Mouse (Mus musculus) neural tube, embryonic 13.5 days (tissue): Measurements from ENCODE around the gene Chst10. TPM values are rescaled to one million over a fixed set of nuclear protein-coding genes. Genes with fewer than 3 reads are reported as not detected.

ENCODE experiments used
- ATAC-seq: fragments of 200-750 bp; cut with Nextera tagmentation; 2 replicates; pipeline ENCODE4 v1.8.0; 2017; ENCODE audit warnings: low read depth, mild to moderate bottlenecking, moderate TSS enrichment, moderate library complexity
- H3K27ac ChIP-seq: fragments of 300-500 bp; sonication (generic); replicated peaks from 2 replicates; pipeline ENCODE4 v1.5.1; 2015; ENCODE audit warnings: moderate library complexity, mild to moderate bottlenecking, inconsistent platforms
- H3K27me3 ChIP-seq: fragments of 300-500 bp; sonication (generic); 2 replicates; pipeline ENCODE4 v1.6.1; 2015; ENCODE audit warnings: mild to moderate bottlenecking, inconsistent platforms
- H3K36me3 ChIP-seq: fragments of 300-500 bp; sonication (generic); 2 replicates; pipeline ENCODE4 v1.6.1; 2015; ENCODE audit warnings: mild to moderate bottlenecking, inconsistent platforms
- H3K4me1 ChIP-seq: fragments of 300-500 bp; sonication (generic); replicated peaks from 2 replicates; pipeline ENCODE4 v1.6.1; 2015; ENCODE audit warnings: inconsistent platforms
- H3K4me2 ChIP-seq: fragments of 300-500 bp; sonication (generic); 2 replicates; pipeline ENCODE4 v1.6.1; 2015; ENCODE audit warnings: inconsistent platforms, mild to moderate bottlenecking, moderate library complexity
- H3K4me3 ChIP-seq: fragments of 300-500 bp; sonication (generic); 2 replicates; pipeline ENCODE4 v1.5.1; 2015; ENCODE audit warnings: mild to moderate bottlenecking, inconsistent platforms
- H3K9ac ChIP-seq: fragments of 300-500 bp; sonication (generic); 2 replicates; pipeline ENCODE4 v1.6.1; 2015; ENCODE audit warnings: moderate library complexity, mild to moderate bottlenecking, inconsistent platforms
- H3K9me3 ChIP-seq: fragments of 300-500 bp; sonication (generic); 2 replicates; pipeline ENCODE4 v1.6.1; 2016; ENCODE audit warnings: inconsistent platforms
- WGBS: fragments of 180-500 bp; shearing (Covaris S2); methylation state at CpG from one replicate; pipeline ENCODE4 v1.1.7; 2015; 5-methylcytosine and 5-hydroxymethylcytosine counted together
- polyA plus RNA-seq: library from polyadenylated mRNA; unstranded; fragments of >200 nt; fragmentation: Nextera tagmentation; extraction: Ambion mirVana; gene quantifications from 2 replicates; pipeline ENCODE4 v1.2.1, GENCODE M21; 2015

The Chst10 gene
- 39.5 and 40.3 TPM in 2 replicates for polyA plus RNA-seq

DNA sequence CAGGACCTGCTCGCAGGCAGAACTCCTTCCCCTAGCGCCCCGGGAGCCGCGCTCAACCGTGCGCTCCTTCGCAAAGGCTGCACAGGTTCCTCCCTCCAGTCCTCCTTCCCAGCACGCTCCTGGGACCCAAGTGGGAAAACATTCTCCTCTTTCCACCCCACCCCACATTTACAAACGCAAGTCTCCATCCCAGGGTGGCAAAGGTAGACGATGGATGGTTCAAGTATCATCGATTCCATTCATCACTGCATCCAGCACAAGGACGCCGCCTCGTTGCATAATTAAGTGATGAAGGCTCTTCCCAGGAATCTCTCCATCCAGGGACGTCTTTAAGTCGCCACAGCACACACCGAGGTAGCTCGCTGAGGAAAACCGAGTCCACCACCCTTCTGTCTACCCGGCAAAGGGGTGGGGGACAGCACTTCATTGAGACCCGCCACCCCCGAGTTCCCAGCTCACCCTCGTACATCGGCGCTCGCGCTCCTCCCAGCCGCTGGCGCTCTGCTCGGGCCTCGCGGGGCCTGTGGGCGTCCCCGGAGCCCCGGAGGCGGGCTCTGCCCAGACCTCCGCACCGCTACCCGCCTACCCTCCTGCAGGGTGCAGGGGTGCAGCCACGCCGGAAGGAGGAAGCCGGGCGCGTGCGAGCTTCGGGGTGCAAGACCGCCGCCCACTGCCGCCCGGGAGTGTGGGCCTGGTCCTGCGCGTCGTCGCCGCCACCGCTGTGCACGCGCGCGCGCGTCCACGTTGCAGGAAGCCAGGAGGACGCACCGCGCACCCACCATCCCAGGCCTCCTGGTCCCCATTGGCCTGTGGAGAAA lies at the start of gene Chst10:
Gene Chst10 (minus strand): TSS at position 731 of the 818 bp plus-strand sequence.
- peak; percentile 93 for ATAC-seq
- Histone ChIP-seq H3K36me3 (peaks cover 4% of the 10 kb centered on the region; the same call in 1 of the 2 replicates), H3K9ac (peak within 1 kb of the TSS; percentile 87), H3K27me3 (peaks cover 5% of the 10 kb centered on the region; the same call in 1 of the 2 replicates), H3K4me3 (peak within 1 kb of the TSS; percentile 76), H3K4me2 (peak within 1 kb of the TSS; percentile 79), H3K4me1 (peaks cover 49% of the 10 kb centered on the region), H3K9me3 (no peaks in the 10 kb centered on the region), H3K27ac (peak within 1 kb of the TSS; percentile 93)
- WGBS, result under 1% methylated on average over 67 of the region's 67 CpGs

DNA sequence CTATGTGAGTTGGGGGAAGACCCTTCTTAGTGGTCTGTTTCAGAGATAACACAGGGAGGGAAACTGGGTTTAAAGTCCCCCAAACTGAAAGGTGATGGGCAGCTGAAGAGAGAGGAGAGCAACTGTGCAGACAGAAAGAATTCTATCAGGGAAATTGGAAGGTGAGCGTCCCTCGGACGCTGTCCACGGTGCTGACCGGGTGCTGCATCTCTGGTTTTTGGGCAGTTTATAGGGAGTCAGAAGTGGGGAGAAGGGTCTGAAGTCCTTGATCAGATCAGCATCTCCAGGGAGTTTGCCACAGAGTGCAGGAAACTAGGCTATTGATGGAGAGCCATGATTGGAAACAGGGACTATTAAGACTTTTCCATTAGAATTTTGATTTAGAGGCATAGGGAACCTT lies 41.6 kb upstream of the Chst10 start:
- Histone ChIP-seq H3K4me1 (no peaks in the 10 kb centered on the region), H3K9me3 (no peaks in the 10 kb centered on the region), H3K27ac (no peak overlapping the region), H3K9ac (no peak overlapping the region), H3K36me3 (no peaks in the 10 kb centered on the region), H3K27me3 (0 out of 2 replicates have a peak, but pooled peaks cover 6% of the 10 kb centered on the region), H3K4me2 (no peak overlapping the region), H3K4me3 (no peak overlapping the region)
- no peak for ATAC-seq
- 7% methylated on average over 5 of the region's 5 CpGs for WGBS

DNA sequence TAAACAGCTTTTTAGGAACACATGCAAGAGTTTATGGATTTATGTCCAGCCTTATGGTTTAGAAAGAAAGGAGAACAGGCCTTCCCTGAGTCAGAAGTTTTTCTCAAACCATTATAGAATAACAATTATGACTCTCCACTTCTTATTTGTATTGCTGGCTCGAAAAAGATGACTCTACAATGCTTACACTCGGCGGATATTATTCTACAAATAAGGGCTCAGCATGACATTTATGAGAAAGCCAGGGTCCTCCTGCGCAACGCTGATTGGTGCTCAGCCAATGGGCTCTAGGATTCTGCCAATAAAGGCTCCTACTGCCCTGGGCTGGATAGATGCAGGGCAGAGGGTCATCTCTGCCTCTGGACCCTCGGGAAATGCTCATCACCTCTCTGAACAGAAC lies 40.9 kb upstream of the Chst10 start, which contains the start of gene Nms:
Gene Nms (plus strand): TSS at position 301 of the 400 bp plus-strand sequence.
- ATAC-seq, result no peak
- no peak within 1 kb of the TSS for H3K9ac ChIP-seq
- H3K4me3 ChIP-seq, result no peak within 1 kb of the TSS
- no peaks in the 10 kb centered on the region for H3K4me1 ChIP-seq
- H3K27ac ChIP-seq, result no peak within 1 kb of the TSS
- 0 out of 2 replicates have a peak, but pooled peaks cover 6% of the 10 kb centered on the region for H3K27me3 ChIP-seq
- no peaks in the 10 kb centered on the region for H3K36me3 ChIP-seq
- no peak within 1 kb of the TSS for H3K4me2 ChIP-seq
- WGBS, result 60% methylated on average over 6 of the region's 6 CpGs
- no peaks in the 10 kb centered on the region for H3K9me3 ChIP-seq

DNA sequence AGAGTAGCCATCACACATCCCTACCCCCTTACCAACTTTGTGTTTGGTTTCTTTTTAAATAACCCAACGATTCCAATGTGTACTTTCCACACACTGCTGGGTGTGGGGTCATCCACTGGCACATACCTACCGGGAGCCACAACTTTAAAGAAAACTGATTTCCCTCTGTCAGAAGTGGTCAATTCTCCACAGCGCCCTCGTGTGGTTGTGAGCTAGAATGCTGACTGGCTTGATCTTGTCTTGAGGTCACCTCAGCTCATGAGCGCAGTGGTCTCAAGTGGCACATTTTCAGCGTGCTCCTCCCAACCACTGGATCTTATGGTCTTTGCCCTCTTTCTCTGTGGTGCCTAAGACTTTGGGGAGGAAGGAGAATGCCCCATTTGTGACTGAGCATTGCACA lies 38.8 kb upstream of the Chst10 start:
- H3K27me3 ChIP-seq, result 0 out of 2 replicates have a peak, but pooled peaks cover 10% of the 10 kb centered on the region

DNA sequence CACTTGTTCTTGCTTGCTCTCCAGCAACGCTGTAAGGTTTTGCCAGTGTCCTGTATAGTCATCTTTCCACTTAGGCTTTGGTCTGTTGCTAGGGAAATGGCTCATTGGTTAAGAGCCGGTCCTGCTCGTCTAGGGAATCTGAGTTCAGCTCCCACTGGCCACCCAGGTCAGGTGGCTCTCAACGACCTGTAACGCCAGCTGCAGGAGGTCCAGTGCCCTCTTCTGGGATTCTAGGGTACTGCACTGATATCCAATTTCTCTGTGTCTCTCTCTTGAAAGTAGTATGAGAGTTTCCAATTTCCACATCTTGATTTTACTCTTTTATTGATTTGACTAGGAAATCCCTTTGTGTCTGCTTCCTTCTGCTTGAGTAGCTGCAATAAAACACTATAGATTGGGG lies 36.7 kb upstream of the Chst10 start:
- 29% methylated on average over 5 of the region's 5 CpGs for WGBS
- H3K27ac ChIP-seq, result no peak overlapping the region
- no peaks in the 10 kb centered on the region for H3K9me3 ChIP-seq
- no peak overlapping the region for H3K9ac ChIP-seq
- H3K4me3 ChIP-seq, result no peak overlapping the region
- no peaks in the 10 kb centered on the region for H3K4me1 ChIP-seq
- ATAC-seq, result no peak
- H3K4me2 ChIP-seq, result no peak overlapping the region
- H3K27me3 ChIP-seq, result 0 out of 2 replicates have a peak, but pooled peaks cover 10% of the 10 kb centered on the region
- no peaks in the 10 kb centered on the region for H3K36me3 ChIP-seq

More for the DNA sequence above, 38.8 kb upstream of the Chst10 start:
- WGBS, result 22% methylated on average over 6 of the region's 6 CpGs
- Histone ChIP-seq H3K4me3 (no peak overlapping the region), H3K9ac (no peak overlapping the region), H3K4me1 (no peaks in the 10 kb centered on the region), H3K9me3 (no peaks in the 10 kb centered on the region), H3K4me2 (no peak overlapping the region), H3K27ac (no peak overlapping the region), H3K36me3 (no peaks in the 10 kb centered on the region)
- no peak for ATAC-seq

DNA sequence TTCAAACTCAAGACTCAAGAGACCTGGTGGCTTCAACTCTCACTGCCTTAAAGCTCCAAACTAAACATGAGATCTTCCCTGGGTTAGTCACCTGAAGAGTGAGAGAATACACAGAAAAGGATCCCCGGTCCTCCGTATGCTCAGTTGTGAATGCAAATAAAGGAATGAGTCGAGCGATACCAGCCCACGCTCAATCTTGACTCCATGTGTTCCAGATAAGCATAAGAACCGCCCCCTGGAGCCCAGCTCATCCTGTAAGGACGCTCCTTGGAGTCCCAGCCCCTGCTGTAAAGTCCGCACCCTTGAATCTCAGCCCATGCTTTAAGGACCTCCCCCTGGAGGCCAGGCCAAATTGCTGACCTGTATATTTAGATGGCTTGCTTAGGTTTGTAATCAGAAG lies 32.8 kb upstream of the Chst10 start:
- H3K9me3 ChIP-seq, result no peaks in the 10 kb centered on the region
- no peaks in the 10 kb centered on the region for H3K4me1 ChIP-seq
- H3K27me3 ChIP-seq, result 0 out of 2 replicates have a peak, but pooled peaks cover 4% of the 10 kb centered on the region
- H3K9ac ChIP-seq, result no peak overlapping the region
- ATAC-seq, result no peak
- no peaks in the 10 kb centered on the region for H3K36me3 ChIP-seq
- 75% methylated on average over 8 of the region's 8 CpGs for WGBS
- no peak overlapping the region for H3K4me2 ChIP-seq
- no peak overlapping the region for H3K4me3 ChIP-seq
- H3K27ac ChIP-seq, result no peak overlapping the region

DNA sequence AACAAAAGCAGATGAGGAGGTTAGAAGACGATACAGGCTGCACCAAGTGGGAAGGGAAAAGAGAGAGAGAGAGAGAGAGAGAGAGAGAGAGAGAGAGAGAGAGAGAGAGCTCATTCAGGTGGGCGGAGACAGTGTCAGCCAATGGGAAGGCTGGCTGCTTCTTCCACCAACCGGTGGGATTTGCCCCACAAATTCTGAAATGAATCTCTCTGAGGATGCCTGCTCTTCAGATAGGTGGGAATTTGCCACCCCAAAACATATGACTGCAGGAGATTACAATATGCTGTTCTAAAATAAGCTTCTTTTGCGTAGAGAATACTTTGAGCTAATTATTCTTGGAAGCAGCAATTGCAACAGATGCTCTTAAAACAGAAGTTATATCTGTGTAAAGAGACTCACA lies 31.5 kb upstream of the Chst10 start:
- Histone ChIP-seq H3K9ac (no peak overlapping the region), H3K27me3 (0 out of 2 replicates have a peak, but pooled peaks cover 4% of the 10 kb centered on the region), H3K4me2 (no peak overlapping the region), H3K4me3 (no peak overlapping the region), H3K27ac (no peak overlapping the region), H3K4me1 (no peaks in the 10 kb centered on the region), H3K36me3 (no peaks in the 10 kb centered on the region), H3K9me3 (no peaks in the 10 kb centered on the region)
- no peak for ATAC-seq
- 69% methylated on average over 4 of the region's 4 CpGs for WGBS

DNA sequence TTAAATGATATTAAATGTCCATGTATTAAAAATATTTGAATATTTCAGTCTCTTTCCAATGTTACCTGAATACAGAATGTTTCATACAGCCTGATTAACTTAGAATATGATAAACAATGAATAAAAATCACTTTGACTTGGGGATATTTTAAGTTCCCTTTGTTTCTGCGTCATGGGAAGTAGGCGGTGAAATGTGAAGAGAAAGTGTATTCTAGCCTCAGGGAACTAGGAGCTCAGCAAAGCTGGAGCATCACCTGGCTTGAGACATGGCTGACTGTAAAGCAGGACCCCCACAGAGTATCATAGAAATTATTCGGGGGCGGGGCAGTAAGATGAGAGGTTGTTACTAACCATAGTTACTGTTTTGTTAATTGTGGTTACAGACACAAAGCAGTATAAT lies 31.0 kb upstream of the Chst10 start:
- Histone ChIP-seq H3K4me1 (no peaks in the 10 kb centered on the region), H3K27me3 (0 out of 2 replicates have a peak, but pooled peaks cover 4% of the 10 kb centered on the region), H3K36me3 (no peaks in the 10 kb centered on the region), H3K9me3 (no peaks in the 10 kb centered on the region), H3K9ac (no peak overlapping the region), H3K4me2 (no peak overlapping the region), H3K4me3 (no peak overlapping the region), H3K27ac (no peak overlapping the region)
- ATAC-seq, result no peak
- WGBS, result 82% methylated on average over 4 of the region's 4 CpGs

DNA sequence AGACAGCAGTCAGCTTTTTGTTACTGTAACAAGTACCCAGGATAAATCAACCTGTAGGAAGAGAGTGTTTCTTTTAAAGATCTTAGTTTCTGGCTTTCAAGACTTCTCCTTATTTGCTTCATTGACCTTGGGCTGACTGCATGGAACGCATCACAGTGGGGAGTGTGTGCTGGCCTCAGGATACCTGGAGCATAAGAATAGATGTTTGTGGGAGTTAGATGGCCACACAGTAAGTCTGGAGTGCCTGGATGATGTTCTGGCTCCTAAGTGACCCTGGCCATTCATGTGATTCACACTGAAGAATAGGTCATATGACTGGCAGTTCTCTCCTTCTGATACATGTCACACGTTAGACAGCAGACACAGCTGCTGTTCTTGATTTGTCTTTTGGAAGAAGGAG lies 6.0 kb upstream of the Chst10 start:
- Histone ChIP-seq H3K36me3 (no peaks in the 10 kb centered on the region), H3K4me2 (no peak overlapping the region), H3K4me1 (no peaks in the 10 kb centered on the region), H3K27ac (no peak overlapping the region), H3K4me3 (no peak overlapping the region), H3K9ac (no peak overlapping the region), H3K9me3 (no peaks in the 10 kb centered on the region), H3K27me3 (no peaks in the 10 kb centered on the region)
- ATAC-seq, result no peak
- WGBS, result 80% methylated on average over 2 of the region's 2 CpGs

DNA sequence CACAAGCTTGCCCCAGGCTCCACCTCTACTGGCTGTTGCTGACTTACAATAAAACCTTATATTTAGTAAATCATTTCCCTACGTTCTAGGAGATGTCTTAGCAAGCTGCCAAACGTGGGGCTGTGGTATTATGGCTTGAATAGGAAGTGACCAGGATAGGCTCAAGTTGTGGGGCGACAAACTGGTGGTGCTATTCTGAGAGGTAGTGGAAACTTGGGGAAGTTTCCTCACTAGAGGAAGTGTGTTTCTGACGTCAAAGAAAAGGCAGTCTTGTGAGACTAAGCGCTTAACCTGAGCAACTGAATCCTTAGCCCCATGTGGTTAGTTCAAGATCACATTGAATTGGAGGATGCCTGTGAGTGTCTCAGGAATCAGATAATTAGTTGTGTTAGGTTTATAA lies 4.6 kb upstream of the Chst10 start:
- Histone ChIP-seq H3K36me3 (no peaks in the 10 kb centered on the region), H3K27ac (no peak overlapping the region), H3K4me3 (no peak overlapping the region), H3K9ac (no peak overlapping the region), H3K27me3 (no peaks in the 10 kb centered on the region), H3K9me3 (no peaks in the 10 kb centered on the region), H3K4me2 (no peak overlapping the region), H3K4me1 (no peaks in the 10 kb centered on the region; the same call in 1 of the 2 replicates)
- ATAC-seq, result no peak
- 71% methylated on average over 5 of the region's 5 CpGs for WGBS

DNA sequence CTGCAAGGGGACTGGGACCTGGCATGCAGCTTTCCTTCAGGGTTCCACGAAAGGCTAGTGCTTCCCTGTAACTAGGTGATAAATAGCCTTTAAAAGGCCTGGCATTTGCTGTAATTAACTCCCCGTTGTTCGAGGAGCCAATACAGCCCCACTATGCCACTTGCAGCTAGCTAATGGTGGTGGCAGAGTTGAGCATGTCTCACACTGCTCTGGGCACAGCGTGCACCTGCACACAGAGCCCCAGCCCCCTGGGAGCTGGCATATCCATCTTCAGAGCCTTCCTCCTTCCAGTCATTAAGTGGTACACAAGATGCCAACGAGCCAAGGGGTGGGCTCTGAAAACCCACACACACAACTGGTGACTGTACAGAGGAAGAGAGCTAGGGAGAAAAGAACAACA lies 4.9 kb downstream of the Chst10 start:
- Histone ChIP-seq H3K4me2 (no peak overlapping the region), H3K27me3 (peaks cover 5% of the 10 kb centered on the region; the same call in 1 of the 2 replicates), H3K27ac (peak overlapping the region; percentile 78), H3K4me1 (peaks cover 53% of the 10 kb centered on the region), H3K36me3 (peaks cover 30% of the 10 kb centered on the region; the same call in 1 of the 2 replicates), H3K9me3 (no peaks in the 10 kb centered on the region), H3K9ac (peak overlapping the region; percentile 23), H3K4me3 (no peak overlapping the region)
- peak; percentile 48 for ATAC-seq
- WGBS, result 11% methylated on average over 5 of the region's 5 CpGs

DNA sequence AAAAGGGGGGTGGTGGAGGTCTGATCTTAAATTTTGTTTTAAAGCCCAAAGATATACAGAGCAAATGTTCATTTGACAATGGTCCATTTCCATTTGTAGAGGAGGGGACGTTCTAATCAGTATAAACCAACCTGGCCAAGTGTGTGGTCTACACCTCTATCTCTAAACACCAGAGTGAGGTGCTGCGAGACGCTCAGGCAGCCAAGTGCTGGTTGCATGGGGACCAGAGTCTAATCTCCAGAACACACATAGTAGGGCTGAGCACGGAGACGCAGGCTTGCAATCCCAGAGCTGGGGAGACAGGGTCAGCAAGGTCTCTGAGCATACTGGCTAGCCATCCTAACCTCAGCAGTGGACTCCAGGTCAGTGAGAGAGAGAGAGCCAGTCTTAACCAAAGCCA lies 6.5 kb downstream of the Chst10 start:
- ATAC-seq, result no peak
- H3K9me3 ChIP-seq, result no peaks in the 10 kb centered on the region
- WGBS, result 93% methylated on average over 5 of the region's 5 CpGs
- H3K4me1 ChIP-seq, result peaks cover 42% of the 10 kb centered on the region
- H3K27ac ChIP-seq, result no peak overlapping the region
- peaks cover 30% of the 10 kb centered on the region; the same call in 1 of the 2 replicates for H3K36me3 ChIP-seq
- H3K4me3 ChIP-seq, result no peak overlapping the region
- H3K4me2 ChIP-seq, result no peak overlapping the region
- H3K27me3 ChIP-seq, result peaks cover 5% of the 10 kb centered on the region; the same call in 1 of the 2 replicates
- H3K9ac ChIP-seq, result no peak overlapping the region
